Mouse (Mus musculus): Measurements from ENCODE around the gene Gmppb. TPM values are rescaled to one million over a fixed set of nuclear protein-coding genes. Genes with fewer than 3 reads are reported as not detected.
A peak's percentile ranks its signal among the peaks of the same experiment; 100 is the strongest.

Gmppb gene
- total RNA-seq, 2 experiments from 2014 or later: 3.3 to 6.3 TPM

GRCm38 (mm10) chr9:108032126-108032525 is 16.9 kb upstream of the Gmppb start:
- no peak for TF ChIP-seq CTCF (IDR thresholded peaks at IDR 0.05)
- intact Hi-C loops (cut with DNase I): no loop called here
- no peak for DNase-seq
- H3K4me3 ChIP-seq: no peak overlapping the region
- no peak overlapping the region for H3K27ac ChIP-seq

GRCm38 (mm10) chr9:108035331-108036156 is 13.5 kb upstream of the Gmppb start:
- intact Hi-C loops (cut with DNase I): no loop called here
- Histone ChIP-seq H3K27ac (no peak overlapping the region), H3K4me3 (no peak overlapping the region)
- TF ChIP-seq CTCF (IDR thresholded peaks at IDR 0.05): no peak
- no peak for DNase-seq

GRCm38 (mm10) chr9:108044751-108045492 is 4.1 kb upstream of the Gmppb start:
- TF ChIP-seq CTCF (IDR thresholded peaks at IDR 0.05): peak; percentile 14; the same call in 1 of the 2 replicates
- Histone ChIP-seq H3K27ac (no peak overlapping the region), H3K4me3 (no peak overlapping the region)
- DNase-seq: peak; percentile 22
- intact Hi-C loops (cut with DNase I): no loop called here

GRCm38 (mm10) chr9:108046582-108046981 is 2.5 kb upstream of the Gmppb start:
- DNase-seq: peak; percentile 61
- no peak for TF ChIP-seq CTCF (IDR thresholded peaks at IDR 0.05)
- H3K27ac ChIP-seq: peak overlapping the region; percentile 20
- no peak overlapping the region for H3K4me3 ChIP-seq
- intact Hi-C loops (cut with DNase I): no loop called here

- peak overlapping the region; percentile 94 for H3K27ac ChIP-seq
- intact Hi-C loops (cut with DNase I): no loop called here
- DNase-seq: no peak
- no peak for TF ChIP-seq CTCF (IDR thresholded peaks at IDR 0.05)
- H3K4me3 ChIP-seq: peak overlapping the region; percentile 71
These were observed 1.2 kb upstream of the Gmppb start for GRCm38 (mm10) chr9:108047601-108048565.

GRCm38 (mm10) chr9:108048566-108048955 is 481 bp upstream of the Gmppb start:
- no peak for TF ChIP-seq CTCF (IDR thresholded peaks at IDR 0.05)
- H3K27ac ChIP-seq: peak overlapping the region; percentile 94
- H3K4me3 ChIP-seq: peak overlapping the region; percentile 71
- intact Hi-C loops (cut with DNase I): no loop called here
- DNase-seq: no peak

GRCm38 (mm10) chr9:108049561-108050251 is 664 bp downstream of the Gmppb start:
- H3K27ac ChIP-seq: peak overlapping the region; percentile 94
- peak; percentile 44 for DNase-seq
- H3K4me3 ChIP-seq: peak overlapping the region; percentile 71
- intact Hi-C loops (cut with DNase I): loop anchor here (5.0 kb wide), 2 partner anchors 87 to 147 kb away; no protein-coding TSS in a partner anchor
- TF ChIP-seq CTCF (IDR thresholded peaks at IDR 0.05): no peak

GRCm38 (mm10) chr9:108051184-108051930 is 2.3 kb downstream of the Gmppb start:
- Histone ChIP-seq H3K27ac (0 out of 2 replicates have a peak overlapping the region, but pooled peaks have one; percentile 87), H3K4me3 (no peak overlapping the region)
- no peak for TF ChIP-seq CTCF (IDR thresholded peaks at IDR 0.05)
- intact Hi-C loops (cut with DNase I): loop anchor here (5.0 kb wide), 2 partner anchors 89 to 149 kb away; no protein-coding TSS in a partner anchor
- DNase-seq: peak; percentile 25

- Histone ChIP-seq H3K4me3 (no peak overlapping the region), H3K27ac (peak overlapping the region; percentile 87; the same call in 1 of the 2 replicates)
- DNase-seq: peak; percentile 15
- intact Hi-C loops (cut with DNase I): loop anchor here (2.0 to 5.0 kb wide), 3 partner anchors 67 to 150 kb away; partner anchors contain the start of gene Inka1
- no peak for TF ChIP-seq CTCF (IDR thresholded peaks at IDR 0.05)
These were observed 2.8 kb downstream of the Gmppb start for GRCm38 (mm10) chr9:108051931-108052220.

GRCm38 (mm10) chr9:108052411-108052810 is 3.4 kb downstream of the Gmppb start:
- Histone ChIP-seq H3K27ac (peak overlapping the region; percentile 87), H3K4me3 (peak overlapping the region; percentile 5; the same call in 1 of the 2 replicates)
- no peak for TF ChIP-seq CTCF (IDR thresholded peaks at IDR 0.05)
- intact Hi-C loops (cut with DNase I): loop anchor here (2.0 to 5.0 kb wide), 3 partner anchors 68 to 150 kb away; partner anchors contain the start of gene Inka1
- peak; percentile 17 for DNase-seq

Measured in gastrocnemius, adult 2 months (tissue).